Mouse (Mus musculus) ZHBTc4 (cell line): ENCODE measurements around the gene Tbc1d4.

Experiments used
- DNase-seq: peaks from one replicate; pipeline ENCODE4 v3.0.0-alpha.2; 2011; ENCODE audit warnings: low read depth, low spot score

Gene Tbc1d4

DNA sequence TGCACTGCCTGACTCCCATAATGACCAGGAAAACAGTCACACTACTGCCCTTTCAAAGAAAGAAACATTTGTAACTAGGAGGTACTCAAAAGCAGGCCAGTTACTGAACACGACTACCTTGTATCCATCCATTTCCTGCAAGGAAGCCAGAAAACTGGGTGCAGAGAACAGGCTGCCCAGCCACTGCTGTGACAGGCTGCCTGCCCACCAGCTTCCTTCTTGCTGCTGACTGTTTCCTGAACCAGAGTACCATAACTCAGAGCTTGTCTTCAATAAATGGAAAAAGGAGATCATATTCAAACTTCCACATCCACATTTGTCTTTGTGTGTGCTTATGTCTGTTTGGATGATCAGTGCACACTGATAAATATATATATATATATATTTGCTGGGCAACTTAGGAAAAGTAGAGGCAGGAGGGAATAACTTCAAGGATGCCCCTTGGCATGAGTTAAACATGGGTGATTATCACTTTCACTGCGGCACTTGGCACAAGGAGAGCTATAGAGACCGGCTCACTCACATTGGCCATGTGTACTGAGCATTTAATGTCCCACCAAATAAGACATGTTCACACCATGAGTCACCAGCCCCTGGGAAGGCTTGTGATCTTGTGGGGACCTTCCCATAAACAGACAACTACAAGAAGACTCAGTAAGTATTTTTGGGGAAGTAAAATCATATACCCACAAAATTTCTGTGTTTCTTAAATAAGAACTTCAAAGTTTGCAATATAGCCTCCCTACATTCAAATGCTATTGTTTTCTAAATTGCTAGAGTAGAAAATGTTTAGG is 105.6 kb downstream of the Tbc1d4 start:
- no peak for DNase-seq

DNA sequence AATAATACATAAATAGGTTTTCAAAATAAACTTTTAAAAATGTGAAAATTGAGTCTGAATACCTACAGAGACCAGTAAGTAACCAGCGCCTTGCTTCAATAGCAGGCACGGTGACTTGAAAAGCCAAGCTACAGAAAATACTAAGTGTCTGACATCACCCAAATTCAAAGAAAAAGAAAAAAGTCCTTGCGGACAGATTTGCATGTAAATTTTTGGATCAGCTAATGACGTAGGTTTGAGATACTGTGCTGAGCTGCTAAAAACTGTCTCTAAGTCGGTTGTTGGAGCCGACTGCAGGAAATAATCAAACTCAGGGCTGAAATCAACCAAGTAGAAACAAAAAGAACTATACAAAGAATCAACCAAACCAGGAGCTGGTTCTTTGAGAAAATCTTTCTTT is 107.1 kb downstream of the Tbc1d4 start:
- DNase-seq, result no peak

DNA sequence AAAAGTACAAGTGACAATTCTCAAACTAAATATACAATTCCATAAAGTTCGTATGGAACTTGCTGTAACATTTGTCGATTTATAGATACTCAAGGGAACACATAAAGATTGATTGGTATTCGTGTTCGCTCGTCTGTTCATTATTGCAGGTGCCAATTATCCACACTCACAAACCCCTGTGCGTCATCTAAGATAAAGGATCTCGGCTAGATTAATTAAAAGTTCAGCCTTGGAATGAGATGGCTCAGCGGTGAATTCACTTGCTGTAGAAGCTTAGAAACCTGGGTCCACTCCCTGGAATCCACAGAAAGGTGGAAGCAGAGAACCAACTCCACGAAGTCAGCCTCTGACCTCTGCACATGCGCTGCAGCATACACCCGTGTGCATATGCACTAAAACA is 107.5 kb downstream of the Tbc1d4 start:
- DNase-seq, result no peak

DNA sequence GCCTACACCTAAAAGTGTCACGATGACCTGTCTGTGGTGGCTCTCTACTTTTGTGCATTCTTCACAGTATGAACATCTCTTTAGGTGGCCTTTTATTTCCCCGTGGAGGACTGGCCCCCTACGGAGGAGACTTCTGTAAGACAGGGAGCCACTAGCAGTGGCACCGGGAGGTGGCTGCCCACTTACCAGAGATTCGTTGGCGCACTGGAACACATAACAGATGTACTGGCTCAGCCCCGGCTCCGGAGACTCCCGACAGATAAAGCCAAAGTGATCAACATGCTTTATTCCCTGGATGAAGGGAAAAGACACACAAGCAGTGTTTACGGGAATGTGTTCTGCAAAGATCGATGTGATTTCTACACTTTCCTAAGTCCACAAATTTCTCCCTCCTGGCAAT is 108.2 kb downstream of the Tbc1d4 start:
- no peak for DNase-seq

DNA sequence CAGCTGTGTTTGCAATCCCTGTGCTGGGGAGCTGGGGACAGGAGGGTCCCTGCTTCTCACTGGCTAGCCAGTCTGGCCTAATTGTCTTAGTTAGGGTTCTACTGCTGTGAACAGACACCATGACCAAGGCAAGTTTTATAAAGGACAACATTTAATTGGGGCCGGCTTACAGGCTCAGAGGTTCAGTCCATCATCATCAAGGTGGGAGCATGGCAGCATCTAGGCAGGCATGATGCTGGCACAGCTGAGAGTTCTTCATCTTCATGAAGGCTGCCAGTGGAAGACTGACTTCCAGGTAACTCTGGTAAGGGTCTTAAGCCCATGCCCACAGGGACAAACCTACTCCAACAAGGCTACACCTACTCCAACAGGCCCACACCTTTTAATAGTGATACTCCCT is 109.2 kb downstream of the Tbc1d4 start:
- DNase-seq, result no peak

DNA sequence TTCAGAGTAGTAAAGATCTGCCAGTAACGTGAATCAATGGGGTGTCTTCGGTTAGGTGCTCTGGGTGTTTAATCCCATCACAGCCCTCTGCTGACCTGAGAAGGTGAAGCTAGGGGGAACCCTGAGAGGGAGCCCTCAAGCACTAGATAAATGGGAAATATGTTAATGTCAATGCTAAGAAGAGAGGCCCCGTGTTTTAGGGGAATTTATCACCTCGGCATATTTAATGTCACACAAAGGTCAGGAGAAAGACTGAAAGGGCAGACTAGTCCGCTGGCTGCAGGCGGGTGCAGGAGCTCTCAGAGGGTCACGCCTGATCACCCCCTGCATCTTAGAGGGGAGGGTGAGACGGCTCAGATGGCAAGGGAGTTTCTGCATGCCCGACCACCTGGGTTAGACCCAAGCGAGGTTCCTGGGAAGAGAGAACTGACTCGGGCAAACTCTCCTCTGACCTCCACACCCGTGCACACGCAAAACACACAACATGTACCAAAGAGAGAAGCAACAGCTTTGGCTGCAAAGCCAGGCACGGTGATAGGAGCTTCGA is 120.7 kb downstream of the Tbc1d4 start:
- no peak for DNase-seq

DNA sequence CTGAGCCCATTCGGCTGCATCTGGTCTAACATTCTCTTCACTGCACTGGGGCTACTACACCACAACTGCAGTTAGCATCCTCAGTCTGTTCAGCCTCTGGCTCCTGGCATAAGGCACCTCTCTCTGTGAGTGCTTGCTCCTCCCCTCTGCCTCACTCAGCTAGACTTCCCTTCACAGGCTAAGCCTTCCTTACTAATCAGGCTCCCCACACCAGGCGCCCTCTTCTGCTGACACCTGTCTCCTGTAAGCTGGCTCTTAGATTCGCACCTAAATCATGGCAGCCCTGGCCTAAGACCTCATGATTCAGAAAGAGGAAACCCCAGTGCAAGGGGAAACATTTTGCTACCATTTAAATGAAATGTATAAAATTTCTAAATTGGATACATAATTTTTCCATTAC is 122.4 kb downstream of the Tbc1d4 start:
- no peak for DNase-seq

DNA sequence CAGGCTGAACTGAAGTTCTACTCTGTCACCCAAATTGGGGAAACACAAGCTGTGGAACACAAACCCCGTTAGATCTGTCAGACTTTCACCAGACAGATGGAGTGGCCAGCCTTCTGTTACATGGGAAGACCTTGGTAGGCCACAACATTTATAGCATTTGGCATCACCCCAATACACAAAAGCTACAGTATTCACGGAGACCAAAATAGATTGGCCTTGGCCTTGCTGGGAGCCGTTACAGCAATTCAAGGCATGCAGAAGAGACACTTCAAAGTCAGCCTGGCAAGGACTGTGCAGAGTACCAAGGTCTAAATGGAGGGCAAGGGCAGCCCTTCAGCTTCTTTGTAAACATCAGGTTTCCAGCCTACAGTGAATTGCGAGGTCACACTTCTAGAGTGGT is 125.8 kb downstream of the Tbc1d4 start:
- no peak for DNase-seq

DNA sequence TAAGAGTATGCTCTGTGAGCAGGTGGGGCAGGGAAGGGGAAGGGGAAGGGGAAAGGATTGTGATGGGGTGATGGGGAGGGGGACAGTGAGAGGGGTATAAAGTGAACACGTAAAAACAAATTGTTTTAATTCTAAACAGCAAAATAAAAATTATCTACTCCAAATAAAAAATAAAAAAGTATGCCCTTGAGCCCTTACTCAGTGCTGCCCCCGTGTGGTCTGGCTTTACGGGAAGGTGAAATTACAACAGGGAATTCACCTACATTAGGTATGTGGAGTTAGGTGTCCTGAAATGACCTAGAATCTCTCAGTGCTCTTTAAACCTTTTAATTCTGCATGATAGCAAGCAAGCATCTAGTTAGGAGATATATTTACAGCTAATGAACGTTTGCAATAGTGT is 126.7 kb downstream of the Tbc1d4 start:
- peak; percentile 54 for DNase-seq

DNA sequence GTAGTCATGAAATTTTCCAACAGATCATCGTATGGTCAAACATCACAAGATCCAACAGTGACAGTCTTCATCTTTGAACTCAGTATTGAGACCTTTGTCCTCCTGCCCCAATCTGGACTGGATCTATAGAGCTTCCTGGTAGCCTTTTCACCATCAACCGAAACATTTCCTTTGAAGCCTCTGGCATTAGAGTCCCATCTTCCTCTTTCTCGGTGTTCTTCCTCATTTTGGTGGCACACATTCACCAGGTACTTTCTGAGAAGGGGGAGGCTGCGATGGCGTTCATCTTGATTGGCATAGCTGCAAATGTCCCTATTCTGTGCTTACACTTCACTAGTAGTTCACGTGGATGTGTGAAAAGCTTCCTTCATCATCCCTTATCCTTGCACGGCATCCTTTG is 127.8 kb downstream of the Tbc1d4 start:
- DNase-seq, result no peak

DNA sequence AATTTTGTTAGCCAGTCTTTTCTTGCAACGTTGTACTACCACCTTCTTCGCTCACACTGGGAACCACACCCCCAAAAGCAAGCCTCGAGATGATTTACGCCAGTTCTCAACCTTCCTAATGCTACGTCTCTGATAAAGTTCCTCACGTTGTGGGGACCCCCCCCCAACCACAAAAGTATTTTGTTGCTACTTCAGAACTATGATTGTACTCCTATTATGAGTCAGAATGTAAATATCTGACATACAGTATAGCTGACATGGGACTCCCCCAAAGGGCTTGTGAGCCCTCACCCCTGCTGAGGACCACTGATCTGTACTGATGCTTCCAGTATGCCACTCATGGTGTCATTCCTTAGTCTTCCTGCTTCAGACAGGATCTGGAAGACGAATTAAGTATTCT is 128.4 kb downstream of the Tbc1d4 start:
- no peak for DNase-seq

DNA sequence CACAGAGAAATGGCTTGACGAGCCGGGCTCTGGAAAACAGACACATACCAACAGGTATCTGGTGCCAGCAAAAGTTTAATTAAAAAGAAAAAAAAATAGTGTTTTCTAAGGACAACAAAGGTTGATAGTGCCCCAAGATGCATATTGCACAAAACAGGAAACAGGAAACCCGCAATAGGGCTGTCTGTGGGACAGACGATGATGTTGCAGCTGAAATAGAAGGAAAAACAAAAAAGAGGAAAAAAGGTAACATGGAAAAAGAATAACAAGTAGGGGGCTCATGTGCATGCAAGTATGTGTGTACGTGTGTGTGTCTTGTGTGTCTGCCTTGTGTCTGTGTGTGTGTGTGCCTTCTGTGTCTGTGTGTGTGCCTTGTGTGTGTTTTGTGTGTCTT is 131.2 kb downstream of the Tbc1d4 start:
- DNase-seq, result no peak

DNA sequence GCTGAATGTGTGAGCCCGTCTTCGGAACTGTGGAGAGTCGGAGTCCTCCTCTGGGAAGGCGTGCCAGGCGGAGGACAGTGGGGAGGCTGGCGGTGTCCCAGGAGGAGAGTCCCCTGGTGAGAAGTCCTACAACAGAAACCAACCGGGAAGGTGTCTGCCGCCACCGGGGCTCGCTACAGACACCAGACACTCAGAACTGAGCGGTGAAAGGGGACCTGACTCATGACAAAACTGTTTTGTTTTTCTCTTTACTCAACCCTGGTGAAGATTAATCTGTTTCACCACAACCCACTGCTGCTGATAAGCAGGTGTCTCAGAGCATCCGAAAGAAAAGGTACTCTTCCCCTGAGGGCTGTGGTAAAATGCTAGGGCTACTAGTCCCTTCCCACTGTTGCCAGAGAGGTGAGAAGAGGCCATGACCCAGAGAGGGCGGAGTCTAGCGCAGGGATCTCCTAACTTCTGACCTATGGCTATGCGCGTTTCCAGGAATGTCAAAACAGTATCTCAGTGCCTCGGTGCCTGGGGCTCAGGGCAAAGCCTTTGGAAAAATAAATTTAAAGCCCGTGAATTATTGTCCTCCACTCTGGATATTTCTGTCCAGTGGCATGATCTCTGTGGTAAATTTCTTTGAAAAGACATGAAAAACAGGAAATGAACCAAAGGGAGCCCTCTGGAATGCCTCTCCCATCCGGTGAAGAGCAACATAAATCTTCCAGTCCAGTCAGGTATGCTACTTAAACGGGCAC is 131.7 kb downstream of the Tbc1d4 start:
- peak; percentile 11 for DNase-seq

DNA sequence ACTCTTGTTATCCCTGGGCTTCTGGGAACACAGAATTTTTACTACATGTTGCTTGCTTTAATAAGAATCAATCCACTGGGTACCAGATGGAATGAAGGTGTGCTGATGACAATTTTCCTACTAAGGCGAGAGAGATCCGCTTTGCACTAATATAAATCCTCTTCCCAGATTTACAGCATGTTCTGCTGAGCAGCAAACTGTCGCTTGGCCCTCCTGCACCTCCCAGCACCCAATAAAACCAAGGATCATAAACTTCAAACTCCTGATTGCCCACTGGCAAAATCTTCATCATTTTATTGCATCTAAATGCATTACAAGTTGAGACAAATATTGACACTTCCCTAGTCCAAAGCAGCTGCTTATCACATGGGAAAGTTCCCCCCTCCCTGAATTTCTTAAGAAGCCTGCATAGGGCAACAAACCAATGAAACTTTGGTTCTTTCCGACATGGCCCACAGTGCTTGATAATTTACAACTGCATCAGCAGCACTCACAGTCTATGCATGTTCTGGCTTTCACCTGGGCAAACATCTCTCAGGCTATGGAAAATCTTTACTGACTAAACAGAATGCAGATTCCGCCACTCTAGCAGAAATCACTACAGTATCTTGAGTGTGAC is 139.4 kb downstream of the Tbc1d4 start:
- DNase-seq, result no peak

DNA sequence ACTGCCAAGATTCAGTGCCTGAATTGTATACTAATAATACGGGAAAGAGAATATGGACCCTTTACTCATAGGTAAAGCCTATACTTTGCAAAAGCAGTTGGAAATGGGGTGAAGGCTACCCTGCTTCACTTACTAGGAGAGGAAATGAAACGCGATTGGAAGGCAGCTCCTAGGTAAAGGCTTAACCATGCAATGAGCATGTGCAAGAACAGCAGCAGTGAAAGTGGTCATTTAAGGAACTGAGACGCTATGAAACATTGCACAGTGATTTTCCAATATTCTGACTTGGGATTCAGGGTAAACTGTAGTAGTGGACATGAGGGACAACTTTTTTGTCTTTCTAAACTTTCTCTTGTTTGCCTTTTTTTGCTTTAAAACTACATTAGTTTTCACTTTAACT is 140.8 kb downstream of the Tbc1d4 start:
- no peak for DNase-seq

DNA sequence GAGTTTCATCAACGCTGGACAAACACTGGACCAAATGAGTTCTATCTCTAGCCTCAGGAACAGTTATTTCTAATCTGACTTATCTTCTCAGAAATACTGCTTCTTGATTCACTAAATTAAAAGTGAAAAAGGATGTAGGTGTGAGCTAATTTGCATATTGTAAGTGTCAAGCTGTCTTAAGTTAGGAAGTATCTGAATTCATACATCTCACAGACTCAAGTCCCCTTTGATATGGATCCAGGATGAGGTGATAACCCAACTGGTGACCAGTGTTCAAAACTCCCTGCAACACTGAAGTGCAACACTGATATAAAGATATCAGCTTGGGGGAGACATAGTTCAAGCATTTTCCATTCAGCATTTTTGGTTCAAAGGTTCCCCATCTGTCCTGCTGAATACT is 141.5 kb downstream of the Tbc1d4 start:
- DNase-seq, result no peak

DNA sequence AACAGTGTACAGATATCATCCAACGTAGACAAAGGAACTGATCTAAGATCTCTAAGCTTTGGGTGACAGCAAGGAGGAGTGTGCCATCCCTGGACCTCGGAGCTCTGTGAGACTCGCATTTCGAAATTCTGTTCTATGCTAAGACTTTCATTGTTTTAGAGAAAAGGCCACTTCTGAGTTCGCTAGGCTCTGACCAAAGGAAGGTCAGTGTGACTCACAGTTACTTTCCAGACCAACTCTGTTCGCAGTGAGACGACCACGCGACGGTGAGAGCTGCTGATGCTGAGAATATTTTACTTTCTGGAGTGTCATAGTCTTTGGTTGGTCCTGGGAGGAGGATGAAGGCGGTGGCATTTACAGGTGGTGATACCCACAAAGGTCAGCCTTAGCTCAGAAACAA is 142.5 kb downstream of the Tbc1d4 start:
- no peak for DNase-seq

DNA sequence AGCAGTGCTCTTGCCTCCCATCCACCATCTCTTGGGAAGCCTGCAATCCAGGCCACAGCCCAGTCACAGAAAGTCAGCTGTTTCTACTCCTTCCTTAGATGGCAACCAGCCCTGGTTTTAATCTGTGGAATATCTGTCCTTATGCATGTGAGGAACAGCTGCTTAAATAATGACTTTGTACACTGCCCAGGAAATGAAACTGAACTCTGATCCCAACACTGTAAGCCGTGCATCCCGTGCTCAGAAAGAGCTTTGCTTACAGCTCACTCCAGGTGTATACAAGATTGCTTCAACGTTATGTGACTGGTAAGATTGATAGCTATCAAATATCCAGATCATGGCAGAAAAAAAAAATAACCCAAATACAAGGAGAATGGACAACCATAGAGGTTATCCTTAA is 143.1 kb downstream of the Tbc1d4 start:
- DNase-seq, result no peak

DNA sequence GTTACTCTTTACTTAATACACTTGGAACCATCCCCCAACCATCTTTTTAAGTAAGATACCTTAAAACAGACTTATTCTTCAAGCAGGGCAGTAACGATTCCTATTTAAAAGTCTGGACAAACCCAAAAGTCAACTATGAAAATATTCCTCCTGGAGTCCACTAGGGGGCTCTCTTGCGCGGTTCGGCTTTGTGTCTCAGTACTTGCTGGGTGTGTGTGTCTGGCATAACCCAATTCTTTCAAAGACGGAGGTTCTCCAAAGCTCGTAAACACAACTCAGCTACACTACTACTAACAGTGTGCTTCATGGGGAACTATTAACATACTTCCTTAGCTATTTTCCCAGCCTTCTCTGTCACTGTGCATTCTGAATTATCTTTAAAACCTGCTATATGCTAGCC is 148.2 kb downstream of the Tbc1d4 start:
- DNase-seq, result peak; percentile 78

DNA sequence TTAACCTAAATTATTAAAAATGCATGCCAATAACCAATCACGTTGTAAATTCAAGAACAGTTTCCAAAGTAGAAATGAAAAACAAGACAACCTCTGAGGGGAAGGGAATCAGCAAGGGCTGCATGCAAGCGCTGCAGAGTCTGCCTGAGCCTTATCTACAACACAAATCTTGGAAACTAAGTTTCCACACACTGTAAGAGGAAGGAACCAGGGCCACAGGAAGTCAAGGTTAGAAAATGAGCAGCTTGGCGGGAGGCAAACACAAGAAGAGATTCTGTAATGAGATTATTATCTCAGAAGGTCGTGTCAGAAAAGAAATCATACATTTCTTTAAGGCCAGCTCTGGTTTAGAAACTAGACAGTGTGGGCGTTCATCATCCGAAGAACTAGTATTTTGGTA is 156.1 kb downstream of the Tbc1d4 start:
- DNase-seq, result no peak

DNA sequence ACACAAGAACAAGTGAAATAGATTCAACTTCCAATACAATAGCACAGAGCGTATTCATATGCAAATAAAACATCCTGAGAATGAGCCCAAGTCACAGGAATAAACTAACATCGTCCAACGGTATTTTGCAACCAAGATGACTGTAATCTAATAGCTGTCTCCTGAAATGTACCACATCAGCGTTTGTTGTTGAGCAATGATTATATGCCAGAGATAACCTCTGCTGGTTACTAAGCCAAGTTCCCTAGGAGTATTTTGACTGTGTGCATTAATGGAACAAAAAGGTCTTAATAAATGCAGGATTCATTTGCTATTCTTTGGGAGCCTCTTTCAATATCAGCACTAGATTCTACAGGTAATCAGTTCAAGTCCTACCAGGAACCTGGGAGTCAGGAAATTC is 161.1 kb downstream of the Tbc1d4 start:
- DNase-seq, result no peak

DNA sequence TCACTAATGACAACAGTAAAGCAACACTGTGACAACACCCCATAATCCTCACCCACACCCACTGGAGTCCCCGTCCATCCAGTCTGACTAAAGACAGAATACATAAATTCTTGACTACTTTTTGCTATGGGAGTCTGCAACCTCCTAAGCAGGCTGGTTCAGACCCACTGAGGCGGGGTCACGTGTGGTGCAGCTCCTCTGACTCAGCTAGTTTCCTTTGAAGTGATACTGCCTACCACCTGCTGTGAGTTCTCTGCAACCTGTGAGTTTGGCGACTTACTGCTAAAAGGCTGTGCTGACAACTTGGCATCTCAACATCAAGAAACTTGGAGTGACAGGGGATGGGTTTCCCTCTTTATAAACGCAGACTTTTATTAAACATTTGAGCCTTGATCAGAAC is 163.8 kb downstream of the Tbc1d4 start:
- peak; percentile 81 for DNase-seq

DNA sequence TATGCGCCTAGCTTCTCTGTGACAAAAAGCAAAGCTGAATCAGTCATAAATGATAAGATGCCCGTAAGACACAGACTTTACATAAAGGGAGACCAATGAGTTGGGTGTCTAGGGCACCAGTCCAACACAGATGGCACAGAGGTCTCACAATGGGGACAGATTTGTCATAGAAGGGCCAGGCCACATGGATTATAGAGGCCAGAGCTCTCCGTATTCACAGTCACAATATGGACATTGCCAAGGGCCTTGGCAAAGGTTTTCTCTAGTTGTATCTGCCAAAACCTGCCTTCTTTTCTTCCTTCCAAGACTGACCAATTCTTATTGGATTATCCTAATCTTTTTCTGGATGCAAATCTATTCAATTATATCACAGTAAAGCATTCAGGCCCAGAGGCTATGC is 171.1 kb downstream of the Tbc1d4 start:
- DNase-seq, result no peak
